Mouse (Mus musculus): Measurements from ENCODE around the gene Pgrmc2. TPM values are rescaled to one million over a fixed set of nuclear protein-coding genes. Genes with fewer than 3 reads are reported as not detected.

The Pgrmc2 gene
- 22.6 and 27.3 TPM in 2 replicates for polyA plus RNA-seq (2015; fragmentation: Nextera tagmentation; extraction: Ambion mirVana)

GRCm38 (mm10) chr3:41082885-41083789 lies at the start of gene Pgrmc2:
TSS of gene Pgrmc2 (minus strand) at chr3:41083046.

Other genes starting within 250 kb of the Pgrmc2 start
- gene Mfsd8, start 236.2 kb downstream of the Pgrmc2 start, polyA plus RNA-seq (2015; fragmentation: Nextera tagmentation; extraction: Ambion mirVana), result 5.9 and 6.6 TPM in 2 replicates
- gene Abhd18, start 236.1 kb downstream of the Pgrmc2 start, polyA plus RNA-seq (2015; fragmentation: Nextera tagmentation; extraction: Ambion mirVana), result 2.7 and 4.0 TPM in 2 replicates
- 0.07 TPM in 2 replicates for gene 1700034I23Rik, start 180.5 kb downstream of the Pgrmc2 start, polyA plus RNA-seq (2015; fragmentation: Nextera tagmentation; extraction: Ambion mirVana)
- 18.2 and 22.5 TPM in 2 replicates for gene Larp1b, start 133.2 kb downstream of the Pgrmc2 start, polyA plus RNA-seq (2015; fragmentation: Nextera tagmentation; extraction: Ambion mirVana)

Measured in urinary bladder, postnatal 0 days (tissue).